Mouse (Mus musculus): Measurements from ENCODE around the gene BC004004. TPM values are rescaled to one million over a fixed set of nuclear protein-coding genes. Genes with fewer than 3 reads are reported as not detected.
"Not testable (repeated sequence)": the region's sequence is repeated elsewhere in the genome, so short reads cannot be mapped to it uniquely, and the experiment has no call there.

BC004004 gene
- polyA plus RNA-seq, 1 experiment from 2014 or later = 125 TPM

DNA sequence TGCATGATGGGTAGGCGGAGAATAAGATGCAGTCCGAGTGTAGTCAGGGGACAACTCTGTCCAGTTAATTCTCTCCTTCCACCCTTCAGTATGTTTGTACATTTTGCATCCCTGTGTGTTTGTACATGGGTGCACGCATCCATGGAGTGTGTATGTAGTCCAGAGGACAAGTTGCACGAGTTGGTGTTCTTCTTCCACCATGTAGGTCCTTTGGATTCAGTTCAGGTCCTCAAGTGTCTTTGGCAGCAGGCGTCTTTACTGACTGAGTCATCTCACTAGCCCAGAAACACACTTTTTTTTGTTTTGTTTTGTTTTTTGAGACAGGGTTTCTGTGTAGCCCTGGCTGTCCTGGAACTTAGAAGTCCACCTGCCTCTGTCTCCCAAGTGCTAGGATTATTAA lies 74.7 kb downstream of the BC004004 start:
- H3K4me2 ChIP-seq (ENCODE audit: low read length) = no peak overlapping the region
- peaks cover 23% of the 10 kb centered on the region for H3K36me3 ChIP-seq (ENCODE audit: control insufficient read depth, insufficient read depth, low read length)
- no peak overlapping the region for H3K27ac ChIP-seq (ENCODE audit: low read length)
- WGBS = 91% methylated on average over 5 of the region's 5 CpGs
- H3K27me3 ChIP-seq (ENCODE audit: control insufficient read depth, insufficient read depth, low read depth, low read length) = no peaks in the 10 kb centered on the region
- no peak overlapping the region for H3K9ac ChIP-seq (ENCODE audit: low read depth, low read length)
- ATAC-seq = no peak
- H3K4me1 ChIP-seq (ENCODE audit: control insufficient read depth, insufficient read depth, low read length) = peaks cover 31% of the 10 kb centered on the region
- no peaks in the 10 kb centered on the region for H3K9me3 ChIP-seq (replicated peaks; ENCODE audit: control insufficient read depth, low read length, poor library complexity, severe bottlenecking)
- no peak overlapping the region for H3K4me3 ChIP-seq (ENCODE audit: low read depth, low read length)

DNA sequence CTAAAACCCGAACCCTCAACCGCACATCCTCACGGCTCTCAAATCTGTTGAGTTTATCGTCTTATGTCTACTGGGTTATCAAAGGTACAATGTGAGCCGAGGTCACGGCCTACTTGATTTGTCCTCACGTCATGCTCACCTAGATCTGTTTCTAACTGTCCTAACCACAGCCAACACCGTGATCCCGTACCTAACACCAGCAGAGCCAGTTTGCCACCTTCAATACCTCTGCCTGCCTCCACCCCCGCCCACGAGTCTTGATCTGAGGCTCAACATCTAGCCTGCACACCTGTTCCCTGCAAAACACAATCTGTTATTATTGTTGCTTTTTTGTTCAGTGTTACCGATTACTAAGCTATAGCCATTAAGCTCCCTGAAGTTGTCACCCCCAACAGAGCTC lies 76.7 kb downstream of the BC004004 start:
- ATAC-seq = no peak
- no peak overlapping the region for H3K27ac ChIP-seq (ENCODE audit: low read length)
- H3K9ac ChIP-seq (ENCODE audit: low read depth, low read length) = no peak overlapping the region
- 95% methylated on average over 12 of the region's 12 CpGs for WGBS
- no peaks in the 10 kb centered on the region for H3K9me3 ChIP-seq (replicated peaks; ENCODE audit: control insufficient read depth, low read length, poor library complexity, severe bottlenecking)
- peaks cover 3% of the 10 kb centered on the region; the same call in 1 of the 2 replicates for H3K36me3 ChIP-seq (ENCODE audit: control insufficient read depth, insufficient read depth, low read length)
- H3K4me1 ChIP-seq (ENCODE audit: control insufficient read depth, insufficient read depth, low read length) = peaks cover 23% of the 10 kb centered on the region
- H3K27me3 ChIP-seq (ENCODE audit: control insufficient read depth, insufficient read depth, low read depth, low read length) = no peaks in the 10 kb centered on the region
- no peak overlapping the region for H3K4me3 ChIP-seq (ENCODE audit: low read depth, low read length)
- peak overlapping the region; percentile 56 for H3K4me2 ChIP-seq (ENCODE audit: low read length)

DNA sequence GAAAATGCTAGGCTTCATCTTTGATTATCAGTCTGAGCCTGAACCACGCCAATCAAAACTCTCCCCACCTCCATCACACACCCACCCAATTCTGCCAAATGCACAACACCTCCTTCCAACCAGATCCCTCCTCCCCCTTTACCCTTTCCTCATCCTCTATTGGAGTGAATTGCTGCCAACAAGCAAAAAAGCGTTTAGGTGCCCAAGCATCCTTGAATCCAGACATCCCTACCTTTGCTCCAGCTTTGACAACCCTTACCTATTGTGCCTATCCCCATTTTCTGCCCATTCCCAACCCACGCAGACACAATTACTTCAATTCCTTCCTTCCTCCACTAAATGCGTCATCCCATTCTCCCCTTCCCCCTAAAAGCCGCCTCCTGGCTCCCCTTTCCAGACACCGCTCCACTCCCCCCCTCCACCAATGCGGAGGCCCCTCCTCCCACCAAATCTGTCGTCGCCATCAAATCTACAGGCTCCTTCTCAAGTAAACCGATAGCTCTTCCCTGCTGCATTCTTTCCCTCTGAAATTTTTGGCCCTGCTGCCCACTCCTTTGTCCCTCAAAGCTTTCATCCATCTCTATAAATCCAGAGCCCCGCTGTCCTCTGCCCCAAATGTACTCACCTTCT lies 78.0 kb downstream of the BC004004 start:
- peak; percentile 49 for ATAC-seq
- no peaks in the 10 kb centered on the region for H3K9me3 ChIP-seq (replicated peaks; ENCODE audit: control insufficient read depth, low read length, poor library complexity, severe bottlenecking)
- H3K36me3 ChIP-seq (ENCODE audit: control insufficient read depth, insufficient read depth, low read length) = no peaks in the 10 kb centered on the region
- peak overlapping the region; percentile 93 for H3K27ac ChIP-seq (ENCODE audit: low read length)
- WGBS = 2% methylated on average over 11 of the region's 11 CpGs
- H3K4me1 ChIP-seq (ENCODE audit: control insufficient read depth, insufficient read depth, low read length) = peaks cover 17% of the 10 kb centered on the region
- peak overlapping the region; percentile 56 for H3K4me2 ChIP-seq (ENCODE audit: low read length)
- peak overlapping the region; percentile 84 for H3K9ac ChIP-seq (ENCODE audit: low read depth, low read length)
- H3K4me3 ChIP-seq (ENCODE audit: low read depth, low read length) = peak overlapping the region; percentile 74
- no peaks in the 10 kb centered on the region for H3K27me3 ChIP-seq (ENCODE audit: control insufficient read depth, insufficient read depth, low read depth, low read length)

DNA sequence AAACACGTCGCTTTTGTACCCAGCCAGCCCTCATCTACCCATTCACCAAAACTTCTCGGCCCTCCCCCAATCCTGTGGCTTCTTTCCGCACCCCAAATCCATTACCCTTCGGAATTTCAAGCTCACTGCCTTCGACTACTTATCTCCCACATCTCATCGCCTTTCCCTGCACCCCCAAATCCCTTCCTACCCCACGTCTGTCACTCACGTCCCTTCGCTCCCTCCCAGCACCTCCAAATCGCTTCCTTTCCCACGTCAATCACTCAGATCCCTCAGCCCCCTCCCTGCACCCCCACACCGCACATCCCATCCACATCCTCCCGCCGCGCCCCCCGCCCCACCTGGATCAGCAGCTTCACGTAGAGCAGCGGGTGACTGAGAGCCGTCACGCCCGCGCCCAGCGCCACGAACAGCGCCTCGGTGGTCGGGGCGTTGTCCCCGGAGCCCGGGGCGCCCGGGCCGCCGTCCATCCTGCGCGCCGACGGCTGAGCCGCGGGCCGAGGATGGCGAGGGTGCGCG lies 78.6 kb downstream of the BC004004 start:
- 2% methylated on average over 43 of the region's 45 CpGs for WGBS
- Histone ChIP-seq H3K9me3 (replicated peaks; ENCODE audit: control insufficient read depth, low read length, poor library complexity, severe bottlenecking) (no peaks in the 10 kb centered on the region), H3K36me3 (ENCODE audit: control insufficient read depth, insufficient read depth, low read length) (no peaks in the 10 kb centered on the region), H3K4me3 (ENCODE audit: low read depth, low read length) (peak overlapping the region; percentile 74), H3K27ac (ENCODE audit: low read length) (peak overlapping the region; percentile 93), H3K4me2 (ENCODE audit: low read length) (peak overlapping the region; percentile 56), H3K4me1 (ENCODE audit: control insufficient read depth, insufficient read depth, low read length) (peaks cover 12% of the 10 kb centered on the region), H3K27me3 (ENCODE audit: control insufficient read depth, insufficient read depth, low read depth, low read length) (no peaks in the 10 kb centered on the region), H3K9ac (ENCODE audit: low read depth, low read length) (peak overlapping the region; percentile 84)
- ATAC-seq = peak; percentile 33

DNA sequence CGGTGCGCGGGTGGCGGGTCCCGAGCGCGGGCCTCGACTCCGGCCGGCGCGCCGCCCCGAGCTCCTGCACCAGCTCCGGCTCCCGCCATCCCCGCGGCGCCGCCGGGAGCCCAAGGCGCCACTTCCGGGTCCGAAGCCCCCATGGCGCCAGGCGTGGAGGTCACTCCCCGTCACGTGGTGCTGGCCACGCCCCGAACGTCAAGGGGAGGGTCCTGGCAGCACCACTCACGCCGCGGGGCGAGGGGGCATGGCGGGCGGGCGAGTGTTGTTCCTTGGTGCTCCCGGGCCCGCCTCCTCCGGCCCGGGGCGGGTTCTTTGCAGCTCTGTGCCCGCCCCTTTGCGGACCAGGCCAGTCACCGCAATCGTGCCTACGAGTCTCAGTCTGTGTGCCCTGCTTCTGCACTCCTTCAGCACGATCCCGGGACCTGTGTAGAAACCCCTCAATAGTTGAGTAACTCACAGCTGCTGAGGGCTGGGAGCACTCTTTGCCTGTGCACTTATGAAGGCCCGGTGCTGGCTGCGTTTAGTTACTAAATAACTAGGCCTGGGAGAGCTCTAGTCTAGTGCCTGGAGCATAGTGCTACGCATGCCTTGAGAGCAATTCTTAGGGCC lies 79.2 kb downstream of the BC004004 start, which contains the start of gene Mtch1:
Gene Mtch1, minus strand, starts transcription at position 290 of the 612 bp plus-strand sequence.
- Histone ChIP-seq H3K27me3 (ENCODE audit: control insufficient read depth, insufficient read depth, low read depth, low read length) (no peaks in the 10 kb centered on the region), H3K4me3 (ENCODE audit: low read depth, low read length) (peak within 1 kb of the TSS; percentile 74), H3K36me3 (ENCODE audit: control insufficient read depth, insufficient read depth, low read length) (no peaks in the 10 kb centered on the region), H3K4me2 (ENCODE audit: low read length) (peak within 1 kb of the TSS; percentile 56), H3K27ac (ENCODE audit: low read length) (peak within 1 kb of the TSS; percentile 93), H3K4me1 (ENCODE audit: control insufficient read depth, insufficient read depth, low read length) (peaks cover 12% of the 10 kb centered on the region), H3K9ac (ENCODE audit: low read depth, low read length) (peak within 1 kb of the TSS; percentile 84), H3K9me3 (replicated peaks; ENCODE audit: control insufficient read depth, low read length, poor library complexity, severe bottlenecking) (no peaks in the 10 kb centered on the region)
- peak; percentile 87 for ATAC-seq
- WGBS = 1% methylated on average over 26 of the region's 53 CpGs

DNA sequence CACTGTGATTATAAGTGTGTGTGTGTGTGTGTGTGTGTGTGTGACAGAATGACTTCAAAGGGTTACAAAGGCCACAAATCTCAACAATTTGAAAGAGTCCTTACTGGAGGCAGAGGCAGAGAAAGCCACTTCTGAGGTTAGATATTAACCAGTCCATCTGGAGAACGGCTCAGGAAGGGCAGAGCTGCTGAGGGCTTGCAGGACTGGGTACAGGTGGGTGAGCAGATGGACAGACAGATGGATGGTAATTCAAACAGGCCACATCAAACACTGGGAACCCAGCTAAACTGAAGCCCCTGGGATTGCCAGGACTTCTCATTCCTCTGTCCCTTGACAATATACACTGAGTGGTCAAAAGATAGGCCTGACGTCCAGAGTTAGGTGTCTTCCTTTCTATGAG lies 80.4 kb downstream of the BC004004 start:
- H3K4me1 ChIP-seq (ENCODE audit: control insufficient read depth, insufficient read depth, low read length) = peaks cover 12% of the 10 kb centered on the region
- no peak overlapping the region for H3K27ac ChIP-seq (ENCODE audit: low read length)
- H3K4me3 ChIP-seq (ENCODE audit: low read depth, low read length) = no peak overlapping the region
- WGBS = 81% methylated on average over 2 of the region's 2 CpGs
- ATAC-seq = no peak
- no peak overlapping the region for H3K9ac ChIP-seq (ENCODE audit: low read depth, low read length)
- H3K27me3 ChIP-seq (ENCODE audit: control insufficient read depth, insufficient read depth, low read depth, low read length) = no peaks in the 10 kb centered on the region
- H3K9me3 ChIP-seq (replicated peaks; ENCODE audit: control insufficient read depth, low read length, poor library complexity, severe bottlenecking) = no peaks in the 10 kb centered on the region
- H3K36me3 ChIP-seq (ENCODE audit: control insufficient read depth, insufficient read depth, low read length) = no peaks in the 10 kb centered on the region
- H3K4me2 ChIP-seq (ENCODE audit: low read length) = no peak overlapping the region

DNA sequence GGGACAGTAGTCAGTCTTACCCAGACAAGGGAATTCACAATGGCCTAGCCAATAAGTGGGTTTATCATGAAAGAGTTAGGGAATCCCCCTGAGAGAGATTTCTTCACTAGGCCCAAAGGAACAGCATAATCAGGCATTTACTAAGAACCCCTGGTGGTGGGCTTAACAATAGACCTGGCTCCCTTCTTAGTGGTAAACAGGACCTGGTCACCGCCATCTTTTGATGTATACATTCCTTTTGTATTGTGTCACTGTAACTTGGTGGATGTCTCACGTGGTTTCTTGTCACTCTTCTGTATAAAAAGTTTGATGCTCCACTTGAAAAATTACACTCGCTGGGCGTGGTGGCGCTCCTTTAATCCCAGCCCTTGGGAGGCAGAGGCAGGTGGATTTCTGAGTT lies 82.5 kb downstream of the BC004004 start:
- not testable (repeated sequence) for H3K9ac ChIP-seq (ENCODE audit: low read depth, low read length); H3K9me3 ChIP-seq (replicated peaks; ENCODE audit: control insufficient read depth, low read length, poor library complexity, severe bottlenecking); ATAC-seq; H3K27me3 ChIP-seq (ENCODE audit: control insufficient read depth, insufficient read depth, low read depth, low read length); H3K27ac ChIP-seq (ENCODE audit: low read length); H3K4me3 ChIP-seq (ENCODE audit: low read depth, low read length); H3K4me2 ChIP-seq (ENCODE audit: low read length); H3K36me3 ChIP-seq (ENCODE audit: control insufficient read depth, insufficient read depth, low read length)
- H3K4me1 ChIP-seq (ENCODE audit: control insufficient read depth, insufficient read depth, low read length) = peaks cover 13% of the 10 kb centered on the region
- WGBS = 57% methylated on average over 5 of the region's 5 CpGs

DNA sequence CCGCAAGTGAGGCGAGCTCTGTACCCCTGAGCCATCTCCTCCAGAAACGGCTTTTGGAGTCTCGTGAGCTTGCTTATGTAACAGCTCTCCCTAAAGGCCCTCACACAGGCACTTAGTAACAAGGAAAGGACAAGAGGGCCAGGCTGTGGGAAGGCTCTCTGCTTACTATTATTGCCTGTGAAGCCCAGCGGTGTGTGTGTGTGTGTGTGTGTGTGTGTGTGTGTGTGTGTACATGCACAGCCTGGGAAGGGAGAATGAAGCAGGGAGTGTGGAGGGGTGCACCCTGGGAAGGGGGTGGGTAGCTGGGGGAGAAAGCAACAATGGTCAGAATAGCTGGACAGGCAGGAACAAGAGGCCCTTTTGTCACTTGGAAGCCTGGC lies 86.9 kb downstream of the BC004004 start:
- H3K4me1 ChIP-seq (ENCODE audit: control insufficient read depth, insufficient read depth, low read length) = peaks cover 28% of the 10 kb centered on the region
- no peaks in the 10 kb centered on the region for H3K27me3 ChIP-seq (ENCODE audit: control insufficient read depth, insufficient read depth, low read depth, low read length)
- peak overlapping the region; percentile 78 for H3K4me2 ChIP-seq (ENCODE audit: low read length)
- no peaks in the 10 kb centered on the region for H3K9me3 ChIP-seq (replicated peaks; ENCODE audit: control insufficient read depth, low read length, poor library complexity, severe bottlenecking)
- ATAC-seq = peak; percentile 21; the same call in 1 of the 2 replicates
- H3K9ac ChIP-seq (ENCODE audit: low read depth, low read length) = peak overlapping the region; percentile 74
- no peak overlapping the region for H3K4me3 ChIP-seq (ENCODE audit: low read depth, low read length)
- peak overlapping the region; percentile 99 for H3K27ac ChIP-seq (ENCODE audit: low read length)
- 8% methylated on average over 5 of the region's 5 CpGs for WGBS
- no peaks in the 10 kb centered on the region for H3K36me3 ChIP-seq (ENCODE audit: control insufficient read depth, insufficient read depth, low read length)

DNA sequence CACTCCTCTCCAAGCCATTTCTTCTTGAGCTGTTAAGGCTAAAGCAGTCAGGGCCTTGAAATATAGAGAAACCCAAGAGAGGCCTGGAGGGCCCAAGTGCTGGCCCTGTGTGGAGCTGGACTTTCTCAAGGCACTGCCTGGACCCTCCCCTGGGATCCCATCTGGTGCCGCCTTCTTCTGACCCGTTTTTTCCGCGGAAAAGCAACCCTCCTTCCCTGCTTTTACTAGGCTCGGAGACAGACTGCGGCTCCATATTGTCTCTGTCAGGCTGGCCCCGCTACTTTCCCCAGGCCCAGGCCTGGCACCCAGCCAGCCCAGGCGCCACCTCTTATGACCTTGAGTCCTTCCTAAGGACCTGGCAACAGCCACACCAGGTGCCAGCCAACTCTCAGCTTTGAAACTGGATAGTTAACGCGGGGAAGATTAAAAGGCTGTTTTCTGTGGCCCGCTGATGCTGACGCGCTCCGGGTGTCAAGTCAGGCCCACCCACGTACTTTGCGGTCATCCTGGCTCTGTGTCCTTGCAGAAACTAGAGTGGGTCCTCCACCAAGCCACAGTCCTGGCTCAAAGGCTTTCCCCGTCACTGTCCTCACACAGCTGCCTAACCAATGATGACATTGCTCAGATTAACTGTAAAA lies 87.4 kb downstream of the BC004004 start:
- peaks cover 28% of the 10 kb centered on the region for H3K4me1 ChIP-seq (ENCODE audit: control insufficient read depth, insufficient read depth, low read length)
- WGBS = 5% methylated on average over 17 of the region's 17 CpGs
- peak overlapping the region; percentile 78 for H3K4me2 ChIP-seq (ENCODE audit: low read length)

More for the DNA sequence above, 87.4 kb downstream of the BC004004 start:
- Histone ChIP-seq H3K9ac (ENCODE audit: low read depth, low read length) (peak overlapping the region; percentile 74), H3K27ac (ENCODE audit: low read length) (peak overlapping the region; percentile 99), H3K36me3 (ENCODE audit: control insufficient read depth, insufficient read depth, low read length) (no peaks in the 10 kb centered on the region), H3K4me3 (ENCODE audit: low read depth, low read length) (peak overlapping the region; percentile 40), H3K27me3 (ENCODE audit: control insufficient read depth, insufficient read depth, low read depth, low read length) (no peaks in the 10 kb centered on the region), H3K9me3 (replicated peaks; ENCODE audit: control insufficient read depth, low read length, poor library complexity, severe bottlenecking) (no peaks in the 10 kb centered on the region)
- ATAC-seq = peak; percentile 29
